Mouse (Mus musculus) stomach, postnatal 0 days (tissue): ENCODE measurements at regions not wholly inside any gene's neighbourhood (a gene's known extent, or its start where the extent isn't known, plus 50 kb on each side); places are given as distances from the start of the nearest gene placed in this dataset.

ENCODE experiments used
- CTCF ChIP-seq: IDR thresholded peaks from 2 replicates; pipeline ENCODE4 v1.5.1; 2016; ENCODE audit warnings: antibody characterized with exemption, low read depth, mild to moderate bottlenecking, moderate library complexity
- EP300 ChIP-seq: optimal IDR thresholded peaks from 2 replicates; pipeline ENCODE3; 2016; ENCODE audit warnings: antibody characterized with exemption

GRCm38 (mm10) chr4:82068050-82068449 lies 625.4 kb upstream of the Mpdz start:
- TF ChIP-seq CTCF = no peak
- no peak for TF ChIP-seq EP300
